Mouse (Mus musculus): ENCODE results near the gene Gpn3. TPM values are rescaled to one million over a fixed set of nuclear protein-coding genes. Genes with fewer than 3 reads are reported as not detected.

The Gpn3 gene
- polyA plus RNA-seq, 1 experiment = 28.4 TPM

DNA sequence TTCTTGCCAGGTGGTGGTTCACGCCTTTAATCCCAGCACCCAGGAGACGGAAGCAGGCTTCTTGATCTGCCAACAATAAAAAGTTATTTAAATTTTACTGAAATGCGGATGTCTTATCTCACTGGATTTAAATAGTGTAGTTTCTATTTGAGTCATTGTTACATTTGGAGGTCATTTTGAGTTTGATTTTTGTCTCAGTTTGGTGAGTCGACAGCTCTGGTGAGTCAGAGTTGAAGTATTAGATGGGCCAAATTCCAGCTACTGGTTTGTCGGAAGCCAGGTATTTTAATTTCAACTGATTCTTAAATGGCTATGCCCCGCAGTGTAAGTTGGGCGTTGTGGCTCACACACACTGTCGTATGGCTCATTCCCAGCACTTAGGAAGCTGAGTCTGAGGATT lies 59.5 kb downstream of the Gpn3 start:
- Histone ChIP-seq H3K27ac (ENCODE audit: insufficient read depth, low read length) (no peak overlapping the region), H3K4me3 (ENCODE audit: insufficient read depth, low read length) (no peak overlapping the region), H3K4me1 (ENCODE audit: control insufficient read depth, insufficient read depth, low read length) (no peaks in the 10 kb centered on the region)
- TF ChIP-seq CTCF (IDR thresholded peaks at IDR 0.05; ENCODE audit: extremely low read depth, insufficient read depth, low read length) (no peak), POLR2A (IDR thresholded peaks at IDR 0.05; ENCODE audit: extremely low read depth, insufficient read depth, low read length) (no peak)

Other genes starting within 250 kb of the Gpn3 start
- gene Ccdc63, start 231.1 kb upstream of the Gpn3 start, polyA plus RNA-seq (2012; rRNA removed) = 0.17 and 0.44 TPM in 2 replicates
- 186 and 195 TPM in 2 replicates for gene Ppp1cc, start 213.6 kb upstream of the Gpn3 start, polyA plus RNA-seq (2012; rRNA removed)
- gene Hvcn1, start 165.1 kb upstream of the Gpn3 start, polyA plus RNA-seq (2012; rRNA removed) = 3.6 and 3.9 TPM in 2 replicates
- gene Tctn1, start 107.4 kb upstream of the Gpn3 start, polyA plus RNA-seq (2012; rRNA removed) = 28.0 and 29.4 TPM in 2 replicates
- gene Pptc7, start 87.5 kb upstream of the Gpn3 start, polyA plus RNA-seq (2012; rRNA removed) = 25.0 and 27.9 TPM in 2 replicates
- 9.5 and 10.4 TPM in 2 replicates for gene Rad9b, start 17.6 kb upstream of the Gpn3 start, polyA plus RNA-seq (2012; rRNA removed)
- 183 and 191 TPM in 2 replicates for gene Vps29, start 17.5 kb upstream of the Gpn3 start, polyA plus RNA-seq (2012; rRNA removed)
- gene Fam216a, start 488 bp downstream of the Gpn3 start, polyA plus RNA-seq (2012; rRNA removed) = 96.0 and 98.2 TPM in 2 replicates
- 294 and 320 TPM in 2 replicates for gene Arpc3, start 20.0 kb downstream of the Gpn3 start, polyA plus RNA-seq (2012; rRNA removed)
- gene Anapc7, start 49.8 kb downstream of the Gpn3 start, polyA plus RNA-seq (2012; rRNA removed) = 34.1 and 38.7 TPM in 2 replicates
- gene Atp2a2, start 130.3 kb downstream of the Gpn3 start, polyA plus RNA-seq (2012; rRNA removed) = 354 and 358 TPM in 2 replicates
- gene Ift81, start 242.6 kb downstream of the Gpn3 start, polyA plus RNA-seq (2012; rRNA removed) = 21.8 and 25.5 TPM in 2 replicates

Measured in cortical plate, adult 2 months (tissue).